Mouse (Mus musculus) left cerebral cortex, postnatal 10 days (tissue): ENCODE measurements at regions not wholly inside any gene's neighbourhood (a gene's known extent, or its start where the extent isn't known, plus 50 kb on each side); places are given as distances from the start of the nearest gene placed in this dataset.
A peak's percentile ranks its signal among the peaks of the same experiment; 100 is the strongest.

ENCODE experiments used
- DNase-seq, 2 experiments: peaks; one replicate each; pipeline ENCODE4 v3.0.0; 2021 to 2022; ENCODE audit warnings: low spot score in 2 of 2, mixed read lengths in 1 of 2; ENCODE audit errors: extremely low spot score in 1 of 2
- intact Hi-C: fragments of 180-260 bp; cut with DNase I; formaldehyde crosslinking; loops from one replicate; pipeline ENCODE4 v1.15.1; 2025

DNA sequence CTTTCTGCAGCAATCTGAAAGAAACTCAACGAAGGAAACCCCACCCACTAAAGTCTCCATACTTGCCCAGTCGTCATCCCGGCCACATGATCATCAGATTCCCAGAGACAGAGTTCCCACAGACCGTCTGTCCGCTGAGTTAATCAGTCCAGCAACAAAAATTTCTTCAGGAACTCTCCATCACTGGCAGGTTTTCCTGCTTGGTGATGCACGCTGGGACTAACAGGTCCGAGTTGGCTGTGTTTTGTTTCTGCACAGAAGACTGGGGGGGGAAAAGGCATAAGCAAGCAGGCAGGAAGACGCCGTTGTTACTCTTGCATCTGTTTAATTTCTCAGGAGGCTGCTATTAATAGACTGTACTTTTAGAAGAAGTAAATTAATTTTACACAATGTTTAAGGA, 215.3 kb upstream of the Sox2 start:
- DNase-seq = no peak
- intact Hi-C loops = loop anchor here (5.0 kb wide), 1 partner anchor 103 kb away; no protein-coding TSS in a partner anchor

DNA sequence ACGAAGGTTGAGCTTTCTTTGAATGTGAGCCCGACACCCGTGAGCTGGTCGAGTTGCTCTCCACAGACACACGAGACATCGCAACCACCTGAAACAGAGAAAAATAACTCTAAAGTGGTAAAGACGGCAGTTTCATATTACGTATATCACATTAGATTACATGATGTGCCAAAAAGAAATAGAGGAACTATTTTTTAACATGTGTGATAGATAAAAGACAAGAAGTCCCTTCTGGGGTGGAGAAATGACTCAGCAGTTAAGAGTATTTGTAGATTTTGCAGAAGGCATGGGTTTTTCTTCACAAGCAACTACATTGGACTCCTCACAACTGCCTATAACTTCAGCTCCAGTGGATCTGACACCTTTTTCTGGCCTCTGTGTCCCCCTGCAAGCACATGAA, 222.2 kb upstream of the Sox2 start:
- DNase-seq = no peak
- intact Hi-C loops = no loop called here

DNA sequence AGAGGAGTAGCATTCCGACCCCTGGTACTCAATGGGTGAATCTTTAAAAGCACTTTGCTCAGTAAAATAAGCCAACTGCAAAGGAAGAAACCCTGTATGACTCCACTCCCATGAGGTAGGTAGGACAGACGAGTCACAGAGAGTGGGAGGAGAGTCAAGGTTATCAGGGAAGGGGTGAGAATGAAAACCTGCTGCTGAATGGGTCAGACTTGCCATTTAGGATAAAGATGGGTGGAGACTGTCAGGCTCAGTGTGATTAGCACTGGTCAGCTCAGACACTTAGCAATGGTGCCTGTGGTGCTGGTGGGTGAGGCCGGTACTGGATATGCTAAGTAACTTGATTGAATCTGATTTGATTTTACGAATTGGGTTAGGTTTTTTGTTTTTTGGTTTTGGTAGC, 222.7 kb upstream of the Sox2 start:
- intact Hi-C loops = no loop called here
- DNase-seq = no peak

DNA sequence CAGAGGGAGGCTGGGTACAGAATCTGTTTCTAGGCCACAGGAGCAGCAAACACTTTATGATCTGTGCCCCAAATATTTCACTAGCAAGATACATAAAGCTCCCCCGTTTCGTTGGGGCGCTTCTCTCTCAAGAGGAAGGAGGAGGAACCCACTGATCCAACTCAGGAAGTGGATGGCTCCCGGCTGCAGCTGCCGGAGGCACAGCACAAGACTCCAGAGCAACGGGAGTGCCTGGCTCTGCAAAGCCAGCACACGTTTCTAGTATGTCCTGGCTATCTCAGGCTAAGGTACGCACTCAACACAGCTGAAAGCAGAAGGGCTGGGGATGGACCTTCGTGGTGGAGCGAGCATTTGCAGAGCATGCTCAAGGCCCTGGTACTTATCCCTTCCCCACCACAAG, 223.2 kb upstream of the Sox2 start:
- intact Hi-C loops = no loop called here
- no peak for DNase-seq

DNA sequence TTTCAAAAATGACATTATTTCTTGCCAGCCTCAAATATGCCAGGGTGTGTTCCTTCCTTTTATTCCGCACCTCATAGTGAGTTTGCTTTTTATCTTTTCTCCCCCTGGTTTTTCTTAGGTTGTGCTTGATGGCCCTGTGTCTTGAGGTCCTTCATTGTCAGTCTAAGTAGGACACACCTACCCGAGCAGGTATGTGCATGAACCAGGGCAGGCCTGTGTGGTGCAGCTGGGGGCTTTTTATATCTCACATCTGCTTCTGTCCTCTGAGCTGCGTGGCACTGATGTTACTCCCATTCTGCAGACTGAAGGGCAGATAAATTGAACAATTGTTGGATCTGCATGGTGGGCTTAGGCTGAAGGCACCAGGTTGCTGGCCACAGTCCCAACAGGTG, 238.3 kb upstream of the Sox2 start:
- intact Hi-C loops = no loop called here
- no peak for DNase-seq

DNA sequence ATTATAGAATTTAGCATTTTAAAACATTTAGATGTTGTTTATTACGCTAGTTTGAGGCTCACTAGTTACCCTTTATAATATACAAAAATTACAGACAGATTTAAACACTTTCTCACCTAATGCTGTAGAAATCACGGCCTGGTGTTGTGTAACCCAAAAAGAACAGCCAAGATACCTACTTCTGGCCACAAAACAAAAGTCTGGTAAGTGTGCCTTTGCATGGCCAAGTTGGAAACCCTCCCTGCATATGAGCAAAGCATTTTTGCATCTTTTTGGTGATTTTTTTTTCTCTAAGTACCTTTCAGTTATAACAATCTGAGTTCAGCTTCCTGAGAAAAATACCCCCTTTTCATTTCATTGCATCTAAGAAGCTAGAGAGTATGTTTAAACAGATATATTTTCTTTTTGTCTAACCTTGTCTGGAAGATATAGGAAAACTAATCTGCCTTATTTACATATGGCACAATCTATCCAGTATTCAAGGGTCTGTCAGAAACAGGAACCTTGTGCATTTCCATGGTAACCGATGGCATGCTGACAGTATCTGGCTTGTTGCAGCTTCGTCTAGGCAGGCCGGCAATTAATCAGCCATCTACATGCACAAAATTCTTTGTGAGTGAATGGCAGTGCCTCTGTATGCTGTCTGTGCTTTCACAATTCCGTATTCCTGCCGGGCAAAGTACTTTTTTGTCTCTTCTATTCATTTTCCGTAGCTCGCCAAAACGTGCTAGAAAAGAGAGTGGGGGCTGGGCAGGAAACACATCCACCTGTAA, 238.9 kb upstream of the Sox2 start:
- intact Hi-C loops = no loop called here
- DNase-seq = peak; percentile 20 to 58

DNA sequence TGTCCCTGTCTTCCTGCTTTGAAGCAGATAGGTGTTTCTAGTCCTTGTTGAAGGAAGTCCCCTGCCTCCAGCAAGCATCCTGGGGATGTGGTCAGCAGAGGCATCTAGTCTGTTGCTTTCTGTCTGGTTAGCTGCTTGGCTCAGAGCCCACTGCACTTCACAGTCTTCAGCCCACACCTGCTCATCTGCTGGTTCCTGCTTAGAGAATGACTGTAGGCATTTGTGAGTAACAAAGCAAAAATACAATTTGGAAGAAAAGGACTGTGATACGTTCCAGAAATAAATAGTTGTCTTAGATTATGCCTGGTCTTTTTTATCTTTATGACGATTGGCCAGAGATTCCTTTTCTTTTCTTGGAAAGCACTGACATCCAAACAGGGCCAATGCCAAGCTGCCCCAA, 246.6 kb upstream of the Sox2 start:
- intact Hi-C loops = no loop called here
- DNase-seq = no peak

DNA sequence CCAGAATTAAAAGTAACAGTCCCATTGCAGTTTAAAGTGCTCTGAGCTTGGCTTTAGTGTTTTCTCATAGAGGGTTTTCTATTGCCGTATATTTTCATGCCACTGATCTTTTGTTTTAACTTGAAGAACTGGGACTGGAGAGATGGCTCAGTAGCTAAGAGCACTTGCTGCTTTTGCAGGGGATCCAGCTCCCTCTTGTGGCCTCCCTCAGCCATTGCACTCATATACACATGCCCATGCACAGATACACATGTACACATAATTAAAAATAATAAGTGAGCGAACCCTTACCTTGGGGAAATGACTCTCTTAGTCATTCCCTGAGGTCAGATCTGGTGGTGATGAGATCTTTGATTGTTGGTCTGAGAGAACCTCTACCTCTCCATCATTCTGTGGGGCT, 258.9 kb upstream of the Sox2 start:
- intact Hi-C loops = no loop called here

DNA sequence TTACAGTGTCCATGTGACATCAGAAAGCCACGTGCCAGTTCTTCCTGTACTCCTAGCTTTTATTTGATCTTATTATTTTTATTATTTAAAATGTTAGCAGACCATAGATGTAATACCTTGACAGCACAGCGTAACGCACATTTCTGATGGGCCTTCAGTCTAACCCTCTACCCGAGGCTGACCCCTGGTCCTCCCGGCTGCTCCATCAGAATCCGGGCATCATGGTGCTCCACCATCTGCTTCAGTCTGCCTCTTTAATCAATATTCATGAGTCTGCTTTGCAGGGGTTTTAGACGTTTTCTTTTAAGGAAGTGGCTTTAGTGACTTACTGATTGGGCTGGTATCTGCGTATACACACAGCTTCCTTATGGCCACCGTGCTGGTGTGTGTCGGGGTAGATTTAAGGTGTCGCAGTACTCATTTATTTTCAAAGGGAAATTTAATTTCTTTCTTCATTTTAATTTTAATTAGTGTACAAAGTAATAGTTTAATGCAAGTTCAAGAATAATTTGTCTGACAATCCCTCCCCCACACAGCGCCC, 265.2 kb upstream of the Sox2 start:
- DNase-seq = no peak
- intact Hi-C loops = no loop called here

More for the DNA sequence above, 258.9 kb upstream of the Sox2 start:
- DNase-seq = no peak

DNA sequence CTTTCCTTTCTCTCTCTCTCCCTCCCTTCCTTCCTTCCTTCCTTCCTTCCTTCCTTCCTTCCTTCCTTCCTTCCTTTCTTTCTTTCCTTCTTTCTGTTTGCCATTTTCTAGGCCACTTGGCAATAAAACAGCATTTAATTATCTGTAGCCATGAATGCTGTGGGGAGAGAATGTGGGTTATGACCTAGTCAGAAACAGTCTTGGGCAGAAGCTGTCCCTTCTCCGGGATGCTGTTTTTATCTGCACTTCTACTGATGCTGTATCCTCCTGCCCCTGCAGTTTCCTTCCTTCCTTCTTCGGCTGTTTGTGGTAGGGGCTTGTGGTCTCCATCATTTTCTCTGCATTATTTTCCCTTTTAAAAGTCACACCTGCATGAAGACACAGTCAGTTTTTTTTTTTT, 272.3 kb upstream of the Sox2 start:
- intact Hi-C loops = no loop called here
- DNase-seq = no peak

DNA sequence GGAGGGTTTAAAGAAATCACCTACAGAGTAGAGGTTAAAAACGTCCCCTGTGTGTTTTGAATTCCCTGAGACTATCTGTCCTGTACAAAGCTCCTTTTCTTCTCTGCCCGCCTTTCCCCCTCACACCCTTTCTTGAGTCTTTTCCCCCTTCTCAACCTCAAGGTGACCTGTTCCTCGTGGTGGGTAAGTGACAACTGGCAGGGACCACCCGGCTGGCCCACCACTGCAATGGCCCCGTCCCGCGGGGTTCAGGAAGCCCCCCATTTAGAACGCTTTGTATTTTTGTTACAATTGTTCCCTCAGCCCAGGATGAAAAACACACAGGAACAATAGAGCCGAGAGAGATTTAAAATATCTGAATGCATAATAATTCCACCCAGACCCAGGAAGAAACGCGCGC, 272.9 kb upstream of the Sox2 start:
- no peak for DNase-seq
- intact Hi-C loops = no loop called here

DNA sequence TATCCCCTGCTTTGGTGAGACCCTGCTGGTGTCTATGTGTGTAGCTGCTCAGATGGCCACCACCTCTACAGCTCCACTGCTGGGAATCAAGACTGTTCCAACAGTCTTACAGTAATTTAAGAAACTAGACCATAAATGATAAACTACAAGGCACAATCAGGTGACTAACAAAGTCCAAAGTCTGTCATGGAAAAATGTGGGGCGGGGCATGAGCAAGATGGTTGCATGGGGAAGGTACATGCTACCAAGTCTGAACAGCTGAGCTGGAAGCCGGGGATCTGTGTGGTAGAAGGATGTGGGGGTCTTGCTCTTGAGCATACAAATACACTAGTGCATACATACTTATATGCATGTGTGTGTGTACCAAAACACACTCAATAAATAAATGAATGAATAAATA, 278.8 kb upstream of the Sox2 start:
- no peak for DNase-seq
- intact Hi-C loops = no loop called here

DNA sequence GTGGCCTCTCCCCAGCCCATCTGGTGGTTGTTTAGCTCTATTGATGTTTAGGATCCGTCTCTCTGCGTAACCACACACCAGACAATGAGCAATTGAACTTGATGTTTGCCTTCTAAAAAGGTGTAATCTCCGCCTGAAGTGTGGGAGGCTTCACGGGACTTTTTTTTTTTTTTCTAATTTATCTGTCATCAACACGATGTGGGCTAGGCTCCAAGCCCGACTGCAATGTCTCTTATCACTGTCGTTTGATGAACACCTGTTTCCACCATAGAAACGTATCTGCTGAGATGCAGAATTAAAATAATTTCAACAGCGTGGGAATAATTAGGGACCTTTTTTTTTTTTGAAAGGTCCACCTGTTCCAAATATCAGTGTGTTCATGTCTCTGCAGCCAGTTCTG, 257.0 kb upstream of the Dnajc19 start:
- DNase-seq = no peak

DNA sequence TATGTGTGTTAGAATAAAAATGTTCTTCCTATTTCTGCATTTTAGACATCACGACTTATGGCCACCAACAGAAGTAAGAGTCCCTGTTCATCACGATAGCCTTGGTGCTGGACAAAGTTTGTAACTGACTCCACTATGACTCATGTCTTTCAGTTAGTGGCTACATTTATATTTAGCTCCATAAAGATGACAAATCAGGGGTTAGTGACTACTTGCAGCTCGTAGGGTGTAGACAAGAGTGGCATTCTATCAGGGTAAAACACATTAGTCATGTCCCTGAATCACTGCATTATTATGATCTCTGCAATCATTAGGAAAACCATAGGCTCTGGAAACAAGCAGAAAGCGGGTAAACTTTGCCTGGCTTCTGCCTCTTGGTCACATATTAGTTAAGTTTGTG, 252.4 kb upstream of the Dnajc19 start:
- no peak for DNase-seq
- intact Hi-C loops = loop anchor here (5.0 kb wide), 1 partner anchor 99 kb away; no protein-coding TSS in a partner anchor

More for the DNA sequence above, 257.0 kb upstream of the Dnajc19 start:
- intact Hi-C loops = no loop called here

DNA sequence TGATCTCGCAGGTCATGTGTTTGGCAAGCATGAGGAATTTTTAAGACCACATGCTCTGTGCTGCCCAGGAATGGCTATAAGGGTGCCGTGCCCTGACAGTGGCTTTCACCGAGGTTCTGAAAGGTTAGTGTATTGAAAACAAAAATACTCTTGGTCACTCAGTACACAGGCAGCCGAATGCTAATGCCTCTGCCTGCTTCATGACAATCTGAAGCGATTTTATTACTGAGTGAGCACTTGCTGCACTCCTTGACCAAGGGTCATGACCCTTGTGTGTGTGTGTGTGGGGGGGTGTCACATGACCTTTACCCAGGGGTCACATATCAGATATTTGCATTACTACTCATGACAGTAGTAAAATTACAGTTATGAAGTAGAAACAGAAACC, 250.8 kb upstream of the Dnajc19 start:
- intact Hi-C loops = loop anchor here (5.0 kb wide), 1 partner anchor 100 kb away; no protein-coding TSS in a partner anchor
- DNase-seq = no peak

DNA sequence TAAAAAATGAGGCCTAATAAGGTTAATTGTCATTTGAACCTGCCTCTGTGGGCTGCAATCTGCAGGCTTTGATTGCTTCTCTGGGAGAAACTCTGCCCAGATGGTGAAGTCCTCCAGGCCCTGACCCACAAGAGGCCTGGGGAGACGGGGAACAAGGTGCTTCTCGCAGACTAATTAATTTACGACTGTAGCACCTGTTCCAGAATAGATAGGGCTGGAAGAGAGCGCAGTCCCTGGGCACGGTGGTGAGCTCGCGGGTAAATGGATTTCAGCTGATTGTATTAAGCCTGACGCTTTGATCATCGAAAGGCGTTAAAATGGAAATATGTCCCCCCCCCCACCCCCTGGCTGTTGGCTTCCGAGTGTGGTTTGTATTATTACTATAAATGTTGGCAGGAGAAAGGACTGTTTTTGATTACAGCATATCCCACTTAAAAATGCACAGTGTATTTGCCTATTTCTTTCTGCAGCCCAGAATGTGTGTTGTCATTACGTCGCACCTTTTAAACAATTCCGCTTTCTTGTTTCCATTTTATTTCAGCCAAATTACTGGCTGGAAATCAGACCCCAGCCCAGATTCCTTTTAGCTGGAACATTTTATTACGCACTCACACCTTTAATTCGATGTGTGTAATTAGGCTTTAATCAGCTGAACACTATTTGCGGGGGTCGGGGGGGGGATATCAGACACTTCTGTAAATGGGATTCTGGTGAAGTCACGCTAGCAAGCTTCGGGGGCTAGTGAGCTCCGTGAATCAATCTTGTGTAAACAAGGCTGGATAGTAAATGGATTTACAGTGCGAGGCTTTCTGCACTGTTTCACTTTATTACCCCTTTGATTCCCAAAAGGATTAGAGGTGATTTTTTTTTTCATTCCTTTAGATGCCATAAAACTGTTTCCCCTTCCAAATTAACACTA, 250.1 kb upstream of the Dnajc19 start:
- DNase-seq = no peak
- intact Hi-C loops = loop anchor here (5.0 kb wide), 1 partner anchor 101 kb away; no protein-coding TSS in a partner anchor

DNA sequence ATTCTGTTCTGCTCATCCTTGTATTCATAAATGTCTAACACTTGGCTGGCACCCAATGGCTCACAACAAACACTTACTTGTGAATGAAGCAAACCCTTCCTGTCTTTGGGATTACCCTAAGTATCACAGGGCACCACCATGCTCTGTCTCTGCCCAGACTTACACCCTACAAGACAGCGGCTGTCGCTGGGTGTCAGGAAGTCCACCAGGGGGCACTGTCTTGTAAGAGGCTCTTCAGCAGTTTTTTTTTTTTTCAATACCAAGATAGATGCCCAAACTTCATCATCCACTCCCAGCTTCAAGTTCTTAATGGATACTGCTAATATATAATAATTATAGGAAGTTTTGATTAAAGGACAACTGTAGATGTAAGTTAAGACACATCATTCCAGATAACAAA, 247.7 kb upstream of the Dnajc19 start:
- intact Hi-C loops = loop anchor here (5.0 kb wide), 1 partner anchor 313 kb away; no protein-coding TSS in a partner anchor
- peak; percentile 19 to 69 for DNase-seq

DNA sequence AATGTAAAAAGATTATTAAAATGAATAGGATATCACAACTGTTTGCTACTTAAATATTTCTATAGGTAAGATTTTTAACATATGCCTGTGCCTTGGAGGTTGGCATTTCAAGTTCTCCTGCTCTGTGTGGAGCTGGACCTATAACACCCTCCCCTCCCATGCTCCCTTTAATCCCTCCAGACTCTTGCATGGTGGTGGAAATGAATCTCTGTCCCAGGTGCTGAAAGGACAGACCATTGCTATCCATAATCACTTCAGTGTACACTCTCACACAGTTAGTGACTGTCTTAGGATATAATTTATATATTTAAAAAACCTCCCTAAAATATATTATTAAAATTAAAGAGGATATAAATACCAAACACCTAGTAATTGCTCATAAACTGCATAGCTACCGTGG, 244.5 kb upstream of the Dnajc19 start:
- intact Hi-C loops = loop anchor here (5.0 kb wide), 1 partner anchor 317 kb away; no protein-coding TSS in a partner anchor

DNA sequence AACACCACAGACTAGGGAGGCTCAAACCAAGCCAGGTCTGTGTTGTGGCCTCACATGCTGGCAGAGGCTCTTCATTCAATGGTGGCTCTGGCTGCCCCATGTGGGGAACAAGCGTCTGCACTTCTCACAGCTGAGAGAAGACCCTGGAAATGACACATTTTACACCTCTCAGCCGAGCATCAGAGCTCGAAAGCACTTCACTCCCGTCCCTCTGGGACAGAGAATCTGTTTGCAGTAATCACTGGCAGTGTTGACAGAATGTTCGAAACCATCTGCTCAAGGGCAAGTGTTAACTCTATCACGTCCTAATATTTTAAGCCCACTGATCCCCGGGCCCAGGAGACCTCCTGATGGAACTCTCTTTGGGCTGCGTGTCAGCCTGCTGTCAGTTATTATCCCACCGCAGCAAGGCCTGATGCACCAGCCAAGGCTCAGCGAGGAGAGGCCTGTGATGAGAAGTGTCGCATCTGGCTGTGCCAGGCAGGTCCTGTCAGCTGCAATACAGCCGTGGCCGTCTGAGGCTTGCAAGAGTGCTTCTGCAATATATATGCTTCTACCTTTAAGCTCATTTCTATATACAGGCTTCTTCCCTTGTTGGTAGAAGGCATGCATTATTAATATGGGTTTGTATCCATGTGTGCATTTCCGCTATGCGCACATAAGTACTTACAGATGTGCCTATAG, 241.5 kb upstream of the Dnajc19 start:
- DNase-seq = no peak
- intact Hi-C loops = no loop called here

More for the DNA sequence above, 244.5 kb upstream of the Dnajc19 start:
- no peak for DNase-seq
